Mouse (Mus musculus) E14TG2a.4 (cell line): ENCODE data around the gene Tspan7.

Experiments used
- CTCF ChIP-seq: conservative IDR thresholded peaks from 2 replicates; pipeline ENCODE4 v1.5.1; 2014; ENCODE audit warnings: low read length
- POU5F1 ChIP-seq: IDR thresholded peaks from 2 replicates; pipeline ENCODE4 v1.6.1; 2014; ENCODE audit warnings: low read length, borderline replicate concordance

DNA sequence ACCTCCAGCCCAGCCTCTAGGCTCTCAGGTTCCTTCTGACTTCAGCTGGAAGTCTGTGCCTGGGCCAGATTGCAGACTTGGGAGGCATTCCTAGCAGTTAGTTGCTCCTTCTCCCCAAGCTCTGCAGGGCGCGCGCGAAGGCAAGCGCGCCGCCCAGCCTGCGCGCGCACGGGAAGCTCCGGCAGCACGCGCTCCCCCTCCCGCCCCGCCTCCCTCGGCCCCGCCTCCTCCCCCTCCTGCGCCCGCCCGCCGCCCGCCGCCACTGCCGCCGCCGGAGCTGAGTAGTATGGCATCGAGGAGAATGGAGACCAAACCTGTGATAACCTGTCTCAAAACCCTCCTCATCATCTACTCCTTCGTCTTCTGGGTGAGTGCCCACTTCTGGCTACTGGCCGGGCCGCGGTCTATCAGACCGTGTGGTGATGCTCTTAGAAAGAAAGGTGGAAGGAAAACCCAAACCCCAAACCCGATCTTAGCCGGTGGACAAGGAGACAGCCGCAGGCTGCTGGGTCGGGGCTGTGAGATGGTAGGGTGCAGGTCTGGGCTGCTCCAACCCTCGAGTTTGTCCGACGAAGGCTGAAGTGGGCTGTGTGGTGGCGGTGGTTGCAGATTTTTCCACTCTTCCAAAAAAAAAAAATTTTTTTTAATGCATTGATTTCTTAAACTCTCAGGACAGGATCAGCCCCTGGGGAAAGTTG, at the start of gene Tspan7:
- TF ChIP-seq CTCF = no peak
- TF ChIP-seq POU5F1 = no peak
